10 mouse cellular contexts compared by ENCODE assay signal in the genomic region with DNA sequence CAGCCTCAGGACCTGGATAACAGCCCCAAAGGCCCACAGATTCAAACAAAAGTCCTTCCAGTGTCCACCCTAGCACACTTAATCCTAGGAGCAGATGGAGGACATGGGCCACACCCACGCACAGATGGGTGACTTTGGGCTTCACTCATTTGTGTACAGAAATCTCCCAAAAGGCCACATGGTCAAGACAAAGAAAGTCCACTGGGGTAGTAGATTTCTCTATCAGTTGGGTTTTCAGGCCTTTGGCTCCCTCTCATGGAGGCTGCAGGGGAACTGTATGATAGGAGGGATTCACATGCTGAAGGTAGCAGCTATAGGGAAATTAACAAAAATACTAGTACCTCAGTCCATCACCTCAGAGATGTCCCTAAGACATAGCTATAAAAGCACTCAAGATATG. TPM values are rescaled to one million over a fixed set of nuclear protein-coding genes. Genes with fewer than 3 reads are reported as not detected.
DNase-seq lines count a peak whose midpoint lies in the region; ATAC-seq and TF ChIP-seq lines count a peak whose summit lies in the region.
"Had no signal": no experiment of that assay in that cellular context is flagged by ENCODE, and none has a peak within 500 bp of the region (broad histone marks: within the 10 kb centered on the region; RNA-seq: fewer than 3 reads in every experiment).

No protein-coding gene starts in this region.

- no peaks in the 10 kb centered on the region for H3K36me3 ChIP-seq in midbrain, embryonic 12.5 days
- no peaks in the 10 kb centered on the region for H3K36me3 ChIP-seq in midbrain, embryonic 10.5 days
- no peaks in the 10 kb centered on the region for H3K36me3 ChIP-seq in limb, embryonic 10.5 days

- H3K4me3 ChIP-seq in gastrocnemius, adult 2 months = no peak overlapping the region
- H3K4me3 ChIP-seq in midbrain, embryonic 12.5 days = no peak overlapping the region
- H3K4me3 ChIP-seq in midbrain, embryonic 10.5 days = no peak overlapping the region
- H3K4me3 ChIP-seq in cortical plate, adult 2 months (ENCODE audit: insufficient read depth, low read length) = no peak overlapping the region
- H3K4me3 ChIP-seq in limb, embryonic 10.5 days = no peak overlapping the region

- DNase-seq in gastrocnemius, adult 2 months = no peak
- DNase-seq in gastrocnemius, postnatal 14 days = no peak
- DNase-seq in midbrain, embryonic 10.5 days (ENCODE audit: low spot score) = no peak
- DNase-seq in limb, embryonic 10.5 days (ENCODE audit: low spot score) = peak; percentile 22
- no peak for DNase-seq in gastrocnemius, postnatal 36 days

- H3K27ac ChIP-seq in gastrocnemius, adult 2 months = no peak overlapping the region
- H3K27ac ChIP-seq in midbrain, embryonic 12.5 days (replicated peaks) = no peak overlapping the region
- H3K27ac ChIP-seq in midbrain, embryonic 10.5 days (replicated peaks) = no peak overlapping the region
- no peak overlapping the region for H3K27ac ChIP-seq in cortical plate, adult 2 months (ENCODE audit: insufficient read depth, low read length)
- H3K27ac ChIP-seq in limb, embryonic 10.5 days = no peak overlapping the region

- no peaks in the 10 kb centered on the region for H3K4me1 ChIP-seq in midbrain, embryonic 12.5 days
- H3K4me1 ChIP-seq in midbrain, embryonic 10.5 days = no peaks in the 10 kb centered on the region
- H3K4me1 ChIP-seq in cortical plate, adult 2 months (ENCODE audit: control insufficient read depth, insufficient read depth, low read length) = no peaks in the 10 kb centered on the region
- H3K4me1 ChIP-seq in limb, embryonic 10.5 days = no peaks in the 10 kb centered on the region

- H3K9ac ChIP-seq in midbrain, embryonic 12.5 days (replicated peaks) = no peak overlapping the region

- no peaks in the 10 kb centered on the region for H3K27me3 ChIP-seq in midbrain, embryonic 12.5 days
- no peaks in the 10 kb centered on the region for H3K27me3 ChIP-seq in midbrain, embryonic 10.5 days (ENCODE audit: low read depth, poor library complexity, severe bottlenecking)
- H3K27me3 ChIP-seq in limb, embryonic 10.5 days (ENCODE audit: low read depth, poor library complexity, severe bottlenecking) = no peaks in the 10 kb centered on the region

- H3K9me3 ChIP-seq in midbrain, embryonic 12.5 days = no peaks in the 10 kb centered on the region
- H3K9me3 ChIP-seq in midbrain, embryonic 10.5 days (replicated peaks) = no peaks in the 10 kb centered on the region
- no peaks in the 10 kb centered on the region for H3K9me3 ChIP-seq in limb, embryonic 10.5 days (replicated peaks)

- 0 out of 2 replicates have a peak, but pooled peaks have one; percentile 19 for ATAC-seq in midbrain, embryonic 12.5 days (ENCODE audit: low FRiP score, low read depth)
- ATAC-seq in granulocyte monocyte progenitor cell, adult 5-6 weeks (replicated peaks; ENCODE audit: poor library complexity, severe bottlenecking) = no peak

- 58% methylated on average over 1 of the region's 1 CpGs for WGBS in midbrain, embryonic 12.5 days
- WGBS in midbrain, embryonic 10.5 days = 68% methylated on average over 1 of the region's 1 CpGs
- 63% methylated on average over 1 of the region's 1 CpGs for WGBS in limb, embryonic 10.5 days

- TF ChIP-seq POLR2A in cortical plate, adult 2 months (IDR thresholded peaks at IDR 0.05; ENCODE audit: extremely low read depth, insufficient read depth, low read length) = no peak

- no peak overlapping the region for H3K4me2 ChIP-seq in midbrain, embryonic 12.5 days (replicated peaks)

- intact Hi-C loops in gastrocnemius, adult 2 months (cut with DNase I) = loop anchor here (5.0 kb wide), 1 partner anchor 141 kb away; no protein-coding TSS in a partner anchor
- intact Hi-C loops in gastrocnemius, postnatal 14 days (cut with DNase I; ENCODE audit: low total_unique reads) = loop anchor here (10.0 kb wide), 1 partner anchor 143 kb away; no protein-coding TSS in a partner anchor
- intact Hi-C loops in gastrocnemius, postnatal 36 days (cut with DNase I) = loop anchor here (5.0 kb wide), 1 partner anchor 141 kb away; no protein-coding TSS in a partner anchor

- TF ChIP-seq CTCF in gastrocnemius, adult 2 months (IDR thresholded peaks at IDR 0.05) = peak; percentile 29; the same call in 1 of the 2 replicates
- TF ChIP-seq CTCF in cortical plate, adult 2 months (IDR thresholded peaks at IDR 0.05; ENCODE audit: extremely low read depth, insufficient read depth, low read length) = peak; percentile 44

RNA-seq across cellular contexts. Expression of gene Doxl2, which starts 16.7 kb away (rescaled TPM):
- not detected for total RNA-seq in gastrocnemius, adult 2 months (2021)
- not detected for total RNA-seq in gastrocnemius, postnatal 14 days (2021)
- not detected in 2 replicates for polyA plus RNA-seq in midbrain, embryonic 12.5 days (2016; fragmentation: Nextera tagmentation; extraction: Ambion mirVana)
- not detected in 2 replicates for polyA plus RNA-seq in midbrain, embryonic 10.5 days (2016; fragmentation: Nextera tagmentation; extraction: Ambion mirVana)
- not detected in 2 replicates for polyA plus RNA-seq in cortical plate, adult 2 months (2012; rRNA removed)
- not detected in 2 replicates for polyA plus RNA-seq in limb, embryonic 10.5 days (2016; fragmentation: Nextera tagmentation; extraction: Ambion mirVana)
- total RNA-seq in granulocyte monocyte progenitor cell, adult 5-6 weeks (2014; fragmentation: Nextera tagmentation) = not detected in 2 replicates
- not detected in 2 replicates for total RNA-seq in granulocyte monocyte progenitor cell, adult 5-6 weeks (2017)
- total RNA-seq in gastrocnemius, postnatal 36 days (2021) = not detected
- polyA plus RNA-seq: limb, embryonic 14.5 days; small intestine, adult 2 months had no signal

RNA-seq across cellular contexts. Expression of gene 1600015I10Rik, which starts 28.4 kb away (rescaled TPM):
- not detected for total RNA-seq in gastrocnemius, adult 2 months (2021)
- not detected for total RNA-seq in gastrocnemius, postnatal 14 days (2021)
- polyA plus RNA-seq in midbrain, embryonic 12.5 days (2016; fragmentation: Nextera tagmentation; extraction: Ambion mirVana) = not detected in 2 replicates
- not detected in 2 replicates for polyA plus RNA-seq in midbrain, embryonic 10.5 days (2016; fragmentation: Nextera tagmentation; extraction: Ambion mirVana)
- not detected in 2 replicates for polyA plus RNA-seq in cortical plate, adult 2 months (2012; rRNA removed)
- polyA plus RNA-seq in limb, embryonic 10.5 days (2016; fragmentation: Nextera tagmentation; extraction: Ambion mirVana) = not detected in 2 replicates
- not detected in 2 replicates for total RNA-seq in granulocyte monocyte progenitor cell, adult 5-6 weeks (2014; fragmentation: Nextera tagmentation)
- total RNA-seq in granulocyte monocyte progenitor cell, adult 5-6 weeks (2017) = not detected in 2 replicates
- not detected for total RNA-seq in gastrocnemius, postnatal 36 days (2021)

RNA-seq across cellular contexts. Expression of gene Svs1, which starts 28.6 kb away (rescaled TPM):
- not detected for total RNA-seq in gastrocnemius, adult 2 months (2021)
- total RNA-seq in gastrocnemius, postnatal 14 days (2021) = not detected
- polyA plus RNA-seq in midbrain, embryonic 12.5 days (2016; fragmentation: Nextera tagmentation; extraction: Ambion mirVana) = not detected in 2 replicates
- not detected in 2 replicates for polyA plus RNA-seq in midbrain, embryonic 10.5 days (2016; fragmentation: Nextera tagmentation; extraction: Ambion mirVana)
- not detected in 2 replicates for polyA plus RNA-seq in cortical plate, adult 2 months (2012; rRNA removed)
- not detected in 2 replicates for polyA plus RNA-seq in limb, embryonic 10.5 days (2016; fragmentation: Nextera tagmentation; extraction: Ambion mirVana)
- total RNA-seq in granulocyte monocyte progenitor cell, adult 5-6 weeks (2014; fragmentation: Nextera tagmentation) = not detected in 2 replicates
- total RNA-seq in granulocyte monocyte progenitor cell, adult 5-6 weeks (2017) = not detected in 2 replicates
- not detected for total RNA-seq in gastrocnemius, postnatal 36 days (2021)
- polyA plus RNA-seq: limb, embryonic 14.5 days; small intestine, adult 2 months had no signal
